Mouse (Mus musculus) midbrain, embryonic 11.5 days (tissue): ENCODE measurements at regions not wholly inside any gene's neighbourhood (a gene's known extent, or its start where the extent isn't known, plus 50 kb on each side); places are given as distances from the start of the nearest gene placed in this dataset.

Experiments used
- ATAC-seq: fragments of 200-750 bp; cut with Nextera tagmentation; 2 replicates; pipeline ENCODE4 v1.8.0; 2017; ENCODE audit warnings: moderate TSS enrichment, moderate library complexity; ENCODE audit not compliant: low FRiP score
- DNase-seq: peaks from one replicate; pipeline ENCODE4 v3.0.0; 2015; ENCODE audit warnings: low spot score; ENCODE audit errors: missing footprints
- H3K27ac ChIP-seq: fragments of 300-500 bp; sonication (generic); 2 replicates; pipeline ENCODE4 v1.5.1; 2014; ENCODE audit warnings: low read depth, low read length
- H3K27me3 ChIP-seq: fragments of 300-500 bp; sonication (generic); 2 replicates; pipeline ENCODE4 v1.6.1; 2014; ENCODE audit warnings: mild to moderate bottlenecking, low read length, moderate library complexity, mixed read lengths; ENCODE audit not compliant: control insufficient read depth, insufficient read depth
- H3K36me3 ChIP-seq: fragments of 300-500 bp; sonication (generic); 2 replicates; pipeline ENCODE4 v1.6.1; 2014; ENCODE audit warnings: mild to moderate bottlenecking, low read length, moderate library complexity, mixed read lengths; ENCODE audit not compliant: control insufficient read depth, insufficient read depth
- H3K4me1 ChIP-seq: fragments of 300-500 bp; sonication (generic); 2 replicates; pipeline ENCODE4 v1.6.1; 2014; ENCODE audit warnings: low read length; ENCODE audit not compliant: control insufficient read depth, insufficient read depth
- H3K4me2 ChIP-seq: fragments of 300-500 bp; sonication (generic); 2 replicates; pipeline ENCODE4 v1.6.1; 2014; ENCODE audit warnings: mild to moderate bottlenecking, moderate library complexity
- H3K4me3 ChIP-seq: fragments of 300-500 bp; sonication (generic); 2 replicates; pipeline ENCODE4 v1.5.1; 2014; ENCODE audit warnings: low read depth, low read length
- H3K9ac ChIP-seq: fragments of 300-500 bp; sonication (generic); 2 replicates; pipeline ENCODE4 v1.6.1; 2014; ENCODE audit warnings: low read length
- H3K9me3 ChIP-seq: fragments of 300-500 bp; sonication (generic); 2 replicates; pipeline ENCODE4 v1.6.1; 2016; ENCODE audit warnings: low read length; ENCODE audit not compliant: control insufficient read depth
- WGBS: fragments of 180-500 bp; shearing (Covaris S2); extraction: QIAGEN DNeasy Blood & Tissue Kit; methylation state at CpG from one replicate; pipeline ENCODE4 v1.1.7; 2014; 5-methylcytosine and 5-hydroxymethylcytosine counted together

GRCm38 (mm10) chr2:115511612-115512525, 69.6 kb upstream of the BC052040 start:
- WGBS = 75% methylated on average over 14 of the region's 14 CpGs
- DNase-seq (peak; percentile 85), ATAC-seq (no peak)
- Histone ChIP-seq H3K27ac (no peak overlapping the region), H3K4me1 (peaks cover 2% of the 10 kb centered on the region; the same call in 1 of the 2 replicates), H3K4me2 (no peak overlapping the region), H3K4me3 (no peak overlapping the region), H3K9ac (no peak overlapping the region), H3K9me3 (no peaks in the 10 kb centered on the region), H3K27me3 (no peaks in the 10 kb centered on the region), H3K36me3 (no peaks in the 10 kb centered on the region)

DNA sequence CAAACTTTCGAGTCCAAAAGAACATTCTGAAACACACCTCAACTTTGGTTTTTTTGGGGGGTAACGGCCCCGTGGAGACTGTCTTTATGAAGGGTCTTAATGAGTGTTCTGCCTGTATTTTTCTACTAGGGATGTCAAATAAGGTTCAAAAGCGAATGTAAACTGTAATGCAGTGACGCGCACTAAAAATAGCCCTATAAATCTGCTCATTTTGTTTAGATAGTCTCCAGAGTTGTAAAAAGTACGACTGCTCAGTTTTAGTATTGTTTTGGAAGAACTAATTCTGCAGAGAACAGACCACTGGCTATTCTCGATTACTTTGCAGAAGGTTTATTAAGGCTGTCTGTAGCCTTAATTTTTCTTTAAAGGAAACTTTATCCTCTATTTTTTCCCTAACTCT, 68.6 kb upstream of the BC052040 start:
- Histone ChIP-seq H3K9ac (no peak overlapping the region), H3K27me3 (no peaks in the 10 kb centered on the region), H3K9me3 (no peaks in the 10 kb centered on the region), H3K36me3 (no peaks in the 10 kb centered on the region), H3K4me2 (no peak overlapping the region), H3K4me1 (peaks cover 2% of the 10 kb centered on the region; the same call in 1 of the 2 replicates), H3K4me3 (no peak overlapping the region), H3K27ac (no peak overlapping the region)
- ATAC-seq (no peak), DNase-seq (no peak)
- WGBS = 88% methylated on average over 8 of the region's 8 CpGs

DNA sequence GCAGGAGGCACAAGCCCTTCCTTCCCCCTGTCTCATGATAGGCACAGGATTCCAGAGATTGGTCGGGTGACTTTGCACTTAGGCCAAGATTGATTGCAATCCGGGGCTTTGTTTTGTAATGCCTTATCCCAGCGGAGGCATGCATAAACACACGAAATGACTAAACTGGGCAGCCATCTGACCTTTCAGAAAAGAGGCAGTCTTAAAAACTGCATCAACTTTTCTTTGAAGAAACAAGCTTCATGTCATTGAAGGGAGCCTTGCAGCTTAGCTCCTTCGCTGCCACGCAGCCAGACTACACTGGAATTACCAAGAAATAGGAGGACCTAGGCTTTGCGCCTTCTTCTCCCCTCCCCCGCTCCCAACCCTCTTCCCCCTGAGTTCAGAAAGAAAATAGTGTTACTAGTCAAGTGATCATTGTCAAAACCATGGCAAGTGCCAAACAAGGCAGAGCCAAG, 67.7 kb upstream of the BC052040 start:
- no peak overlapping the region for H3K4me2 ChIP-seq
- no peak overlapping the region for H3K27ac ChIP-seq
- peak; percentile 91 for DNase-seq
- peaks cover 2% of the 10 kb centered on the region; the same call in 1 of the 2 replicates for H3K4me1 ChIP-seq
- no peak overlapping the region for H3K9ac ChIP-seq
- H3K27me3 ChIP-seq = no peaks in the 10 kb centered on the region
- ATAC-seq = peak; percentile 33; the same call in 1 of the 2 replicates
- no peaks in the 10 kb centered on the region for H3K36me3 ChIP-seq
- no peak overlapping the region for H3K4me3 ChIP-seq
- 12% methylated on average over 8 of the region's 8 CpGs for WGBS
- H3K9me3 ChIP-seq = no peaks in the 10 kb centered on the region

GRCm38 (mm10) chr2:115514831-115515428, 66.6 kb upstream of the BC052040 start:
- DNase-seq (peak; percentile 92), ATAC-seq (peak; percentile 88)
- no peaks in the 10 kb centered on the region for H3K36me3 ChIP-seq
- no peak overlapping the region for H3K4me3 ChIP-seq
- H3K27ac ChIP-seq = no peak overlapping the region
- H3K9ac ChIP-seq = no peak overlapping the region
- H3K27me3 ChIP-seq = no peaks in the 10 kb centered on the region
- no peaks in the 10 kb centered on the region for H3K9me3 ChIP-seq
- WGBS = 15% methylated on average over 9 of the region's 9 CpGs
- H3K4me1 ChIP-seq = peaks cover 2% of the 10 kb centered on the region; the same call in 1 of the 2 replicates
- no peak overlapping the region for H3K4me2 ChIP-seq

- H3K4me3 ChIP-seq = no peak overlapping the region
- ATAC-seq = peak; percentile 33; the same call in 1 of the 2 replicates
These were observed 66.0 kb upstream of the BC052040 start for GRCm38 (mm10) chr2:115515470-115515869.

GRCm38 (mm10) chr2:115516824-115517223, 64.7 kb upstream of the BC052040 start:
- ATAC-seq = no peak
- Histone ChIP-seq H3K9me3 (no peaks in the 10 kb centered on the region), H3K9ac (no peak overlapping the region), H3K4me1 (peaks cover 2% of the 10 kb centered on the region; the same call in 1 of the 2 replicates), H3K27me3 (no peaks in the 10 kb centered on the region), H3K4me2 (no peak overlapping the region), H3K4me3 (no peak overlapping the region), H3K27ac (no peak overlapping the region), H3K36me3 (no peaks in the 10 kb centered on the region)
- no peak for DNase-seq
- WGBS = 52% methylated on average over 2 of the region's 2 CpGs

More at GRCm38 (mm10) chr2:115515470-115515869, 66.0 kb upstream of the BC052040 start:
- Histone ChIP-seq H3K4me2 (no peak overlapping the region), H3K27me3 (no peaks in the 10 kb centered on the region), H3K36me3 (no peaks in the 10 kb centered on the region), H3K4me1 (peaks cover 2% of the 10 kb centered on the region; the same call in 1 of the 2 replicates), H3K9ac (no peak overlapping the region), H3K27ac (no peak overlapping the region), H3K9me3 (no peaks in the 10 kb centered on the region)
- WGBS = 84% methylated on average over 6 of the region's 6 CpGs
- no peak for DNase-seq

DNA sequence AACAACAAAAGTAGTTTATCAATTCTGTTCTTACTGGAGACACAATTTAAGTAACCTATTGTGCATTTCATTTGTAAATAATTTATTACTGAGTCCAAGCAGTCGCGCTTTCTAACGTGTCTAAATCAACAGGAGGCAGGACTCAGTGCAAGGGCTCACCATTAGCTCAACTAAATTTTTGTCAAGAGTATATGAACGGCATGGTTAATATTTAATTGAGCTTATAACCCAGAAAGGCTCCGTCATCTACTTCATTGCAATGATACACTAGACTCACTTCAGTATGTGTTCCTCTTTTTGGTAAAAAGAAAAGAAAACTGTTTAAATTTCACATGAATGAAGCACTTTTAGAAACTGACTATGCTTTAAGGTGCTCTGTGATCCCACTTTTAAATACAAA, 61.5 kb upstream of the BC052040 start:
- Histone ChIP-seq H3K4me2 (no peak overlapping the region), H3K27ac (no peak overlapping the region), H3K4me3 (no peak overlapping the region), H3K4me1 (no peaks in the 10 kb centered on the region), H3K36me3 (no peaks in the 10 kb centered on the region), H3K27me3 (no peaks in the 10 kb centered on the region), H3K9ac (no peak overlapping the region), H3K9me3 (no peaks in the 10 kb centered on the region)
- WGBS = 81% methylated on average over 5 of the region's 5 CpGs
- ATAC-seq = no peak
- no peak for DNase-seq

DNA sequence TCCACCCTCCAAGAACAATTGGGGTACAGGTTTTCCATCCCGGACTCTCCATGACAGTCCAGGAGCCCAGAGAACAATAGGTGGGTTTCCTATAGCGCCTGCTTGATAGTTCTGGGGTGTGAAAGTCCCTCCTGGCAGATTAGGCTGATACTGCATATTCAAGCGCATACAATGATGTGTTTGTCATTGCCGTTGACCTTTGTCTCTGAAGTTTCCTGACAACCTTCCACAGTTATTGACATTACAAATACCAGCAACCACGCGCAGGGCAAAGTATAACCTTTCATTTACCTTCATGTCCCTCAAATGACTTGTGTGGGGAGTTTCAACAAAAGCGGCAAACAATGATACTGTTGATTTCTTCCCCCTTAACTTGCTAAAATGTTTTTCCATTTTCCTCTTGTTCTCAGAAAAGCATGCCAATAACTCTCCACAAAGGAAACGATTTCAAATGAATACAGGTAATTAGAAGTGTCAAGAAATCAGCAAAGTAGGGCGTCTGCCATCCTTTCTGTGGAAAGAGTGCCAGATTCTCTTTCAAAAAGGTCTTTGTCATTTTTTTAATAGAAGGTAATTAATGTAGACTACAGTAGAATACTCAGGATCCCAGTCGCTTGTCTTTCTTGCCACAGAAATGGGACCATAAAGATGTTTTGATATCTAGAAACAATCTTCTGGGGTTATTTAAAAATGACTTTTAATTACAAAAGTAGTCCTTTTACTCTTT, 60.9 kb upstream of the BC052040 start:
- no peak for ATAC-seq
- H3K4me3 ChIP-seq = no peak overlapping the region
- no peak overlapping the region for H3K27ac ChIP-seq
- no peak for DNase-seq
- no peaks in the 10 kb centered on the region for H3K9me3 ChIP-seq
- no peak overlapping the region for H3K4me2 ChIP-seq
- no peak overlapping the region for H3K9ac ChIP-seq
- no peaks in the 10 kb centered on the region for H3K36me3 ChIP-seq
- H3K4me1 ChIP-seq = no peaks in the 10 kb centered on the region
- 56% methylated on average over 10 of the region's 10 CpGs for WGBS
- no peaks in the 10 kb centered on the region for H3K27me3 ChIP-seq
